Mouse (Mus musculus): Measurements from ENCODE around the gene Pjvk.

Gene Pjvk

GRCm38 (mm10) chr2:76659419-76659818 is 11.1 kb downstream of the Pjvk start:
- in situ Hi-C loops (cut with MboI; ENCODE audit: low sequenced_read_pairs): no loop called here

- in situ Hi-C loops (cut with MboI; ENCODE audit: low sequenced_read_pairs): no loop called here
These were observed 17.3 kb downstream of the Pjvk start for GRCm38 (mm10) chr2:76665531-76665930.

DNA sequence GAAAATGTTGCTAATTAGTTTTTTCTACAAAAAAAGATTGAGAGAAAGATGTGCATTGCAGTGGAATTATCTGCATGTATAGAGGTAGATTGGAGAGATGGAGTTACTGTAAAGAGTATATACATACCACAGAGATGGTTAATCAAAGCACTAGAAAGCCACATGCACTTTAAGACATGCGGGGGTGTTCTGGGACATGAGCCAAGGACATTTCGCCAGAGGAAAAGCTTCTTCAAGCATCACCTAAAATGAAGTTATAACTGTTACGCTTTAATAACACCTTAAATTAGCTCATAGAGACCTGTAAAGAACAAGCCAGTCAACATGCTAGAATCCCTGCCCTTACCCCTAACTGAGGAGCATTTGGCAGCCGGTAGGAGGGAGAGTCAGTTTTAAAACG is 18.9 kb downstream of the Pjvk start:
- in situ Hi-C loops (cut with MboI; ENCODE audit: low sequenced_read_pairs): no loop called here

GRCm38 (mm10) chr2:76671641-76672040 is 23.4 kb downstream of the Pjvk start:
- in situ Hi-C loops (cut with MboI; ENCODE audit: low sequenced_read_pairs): no loop called here

DNA sequence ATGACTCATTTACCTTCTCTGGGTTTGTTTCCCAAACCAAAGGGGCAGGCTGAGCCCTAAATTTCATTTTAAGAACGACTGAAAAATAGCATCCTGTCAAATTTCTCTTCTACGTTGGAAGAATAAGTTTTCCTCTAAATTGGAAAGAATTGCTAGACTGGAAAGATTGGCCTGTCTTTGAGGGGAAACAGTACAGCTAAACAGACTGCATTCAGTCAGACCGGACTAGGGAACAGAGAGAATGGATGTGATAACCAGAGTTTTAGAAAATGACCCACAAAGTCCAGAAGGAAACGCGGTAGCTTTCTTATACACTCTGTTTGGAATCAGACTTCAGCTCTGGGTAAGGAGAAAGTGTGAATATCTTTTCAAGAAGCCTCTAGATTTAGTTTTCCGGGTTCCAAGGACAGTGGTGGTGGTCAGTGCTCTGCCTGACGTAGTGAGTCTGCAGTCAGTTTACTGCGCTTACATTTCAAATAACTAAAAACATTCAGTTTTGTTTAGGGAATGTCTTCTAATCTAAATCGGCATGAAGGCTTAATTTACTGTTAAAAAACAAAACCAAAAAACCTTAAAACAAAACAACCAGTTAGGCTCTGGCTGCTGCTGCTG is 24.0 kb downstream of the Pjvk start:
- in situ Hi-C loops (cut with MboI; ENCODE audit: low sequenced_read_pairs): no loop called here

- in situ Hi-C loops (cut with MboI; ENCODE audit: low sequenced_read_pairs): no loop called here
These were observed 24.7 kb downstream of the Pjvk start, which contains the start of gene Fkbp7 for GRCm38 (mm10) chr2:76672966-76673392. Gene Fkbp7, minus strand, starts transcription at chr2:76673116.

DNA sequence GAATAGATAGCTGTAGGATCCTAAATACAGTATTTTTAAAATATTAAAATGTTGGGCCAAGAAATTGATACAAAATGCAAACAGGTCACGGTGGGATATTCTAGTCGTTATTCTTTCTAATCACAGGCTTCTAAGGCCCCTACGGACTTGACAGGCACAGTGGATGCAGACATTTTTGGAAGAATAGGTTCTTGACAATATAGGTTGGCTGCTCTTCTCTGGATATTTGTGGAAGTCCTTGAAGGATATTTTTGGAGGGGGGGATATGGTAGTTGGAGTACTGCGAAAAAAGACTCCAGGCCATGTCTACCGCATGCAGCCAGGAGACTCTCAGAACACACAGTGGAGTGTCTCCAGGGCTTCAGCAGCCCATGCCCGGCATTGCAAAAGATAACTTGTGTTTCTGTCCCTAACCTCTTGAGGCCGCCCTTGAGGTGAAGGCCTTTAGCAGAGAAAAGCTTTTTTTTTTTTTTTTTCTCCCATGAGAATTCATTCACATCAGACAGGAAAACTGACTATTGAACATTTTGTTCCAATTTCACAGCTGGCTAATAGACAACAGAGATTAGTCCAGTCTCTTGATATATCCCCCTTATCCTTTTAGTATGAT is 25.3 kb downstream of the Pjvk start:
- in situ Hi-C loops (cut with MboI; ENCODE audit: low sequenced_read_pairs): no loop called here

DNA sequence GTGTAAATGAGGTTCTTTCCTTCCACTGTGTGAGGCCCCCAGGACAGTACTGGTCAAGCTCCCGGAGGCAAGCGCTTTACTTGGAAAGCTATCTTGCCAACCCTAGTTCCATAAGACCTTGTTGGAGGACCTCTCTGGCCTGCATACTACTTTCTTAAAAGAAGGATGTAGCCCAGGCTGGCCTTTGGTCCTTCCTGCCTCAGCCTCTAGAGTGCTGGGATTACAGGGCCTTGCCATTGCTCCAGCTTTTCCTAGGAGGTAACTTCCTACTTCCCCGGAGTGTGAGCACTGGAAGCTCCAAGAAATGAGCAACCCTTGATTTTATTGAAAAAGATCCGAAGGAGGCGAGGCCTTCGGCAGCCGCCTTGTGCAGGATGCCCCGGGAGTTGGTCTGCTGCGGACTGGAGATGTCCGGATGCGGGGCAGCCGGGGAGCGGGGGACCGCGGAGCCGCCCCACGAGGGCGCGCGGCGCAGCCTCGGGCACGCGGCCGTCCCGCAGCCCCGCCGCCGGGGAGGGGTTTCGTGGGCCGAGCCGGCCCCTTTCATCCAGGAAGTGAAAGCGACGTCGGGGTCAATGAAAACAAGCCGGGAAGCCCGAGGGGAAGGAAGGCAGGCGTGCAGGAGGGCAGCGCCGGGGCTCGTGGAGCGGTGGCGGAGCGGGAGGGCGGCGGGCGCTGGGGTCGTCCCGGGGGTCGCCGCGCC is 26.6 kb downstream of the Pjvk start, which contains the start of gene Plekha3:
Gene Plekha3 (plus strand): TSS at position 557 of the 703 bp plus-strand sequence.
- in situ Hi-C loops (cut with MboI; ENCODE audit: low sequenced_read_pairs): no loop called here

GRCm38 (mm10) chr2:76675451-76675850 is 27.2 kb downstream of the Pjvk start:
- in situ Hi-C loops (cut with MboI; ENCODE audit: low sequenced_read_pairs): no loop called here

- in situ Hi-C loops (cut with MboI; ENCODE audit: low sequenced_read_pairs): no loop called here
These were observed 27.7 kb downstream of the Pjvk start for GRCm38 (mm10) chr2:76675949-76676348.

DNA sequence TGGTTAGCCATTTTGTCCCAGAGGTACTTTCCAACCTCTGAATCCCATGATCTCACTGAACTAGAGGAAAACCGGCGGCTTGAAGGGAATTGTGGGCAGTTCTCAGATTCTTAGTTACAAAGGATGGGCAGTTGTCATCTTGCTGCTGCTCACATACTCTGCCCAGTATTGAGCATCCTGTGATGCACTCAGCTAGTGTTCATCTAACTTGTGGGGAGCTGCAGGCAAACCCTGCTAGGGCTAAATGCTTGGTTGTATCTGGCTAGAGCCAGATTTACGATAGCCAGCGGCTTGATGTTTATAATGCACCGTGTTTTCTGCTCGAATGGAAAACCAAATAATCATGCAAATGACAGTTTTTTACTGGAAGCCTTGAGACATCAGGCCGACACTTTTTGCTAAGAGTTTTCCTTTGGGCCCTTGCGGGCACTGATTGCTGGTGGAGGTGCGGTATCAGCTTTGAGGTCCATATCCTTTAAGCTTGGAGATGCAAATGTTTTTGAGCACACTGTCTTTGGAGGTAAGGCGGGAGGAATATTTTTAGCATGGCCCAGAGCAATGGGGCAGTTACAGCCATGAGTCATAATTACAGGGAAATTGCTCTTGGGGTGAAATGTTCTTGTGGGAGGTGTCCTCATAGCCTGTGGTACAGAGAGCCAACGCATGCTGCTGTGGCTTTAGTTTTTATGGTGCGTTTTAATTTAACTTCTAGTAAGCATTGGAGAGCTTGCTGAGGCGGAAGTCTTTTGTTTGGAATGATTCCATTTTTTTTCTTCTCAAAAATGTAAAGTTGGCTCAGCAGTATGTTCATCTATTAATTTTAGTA is 28.3 kb downstream of the Pjvk start:
- in situ Hi-C loops (cut with MboI; ENCODE audit: low sequenced_read_pairs): no loop called here

- in situ Hi-C loops (cut with MboI; ENCODE audit: low sequenced_read_pairs): no loop called here
These were observed 34.0 kb downstream of the Pjvk start for GRCm38 (mm10) chr2:76682301-76682700.

GRCm38 (mm10) chr2:76686986-76687385 is 38.7 kb downstream of the Pjvk start:
- in situ Hi-C loops (cut with MboI; ENCODE audit: low sequenced_read_pairs): no loop called here

DNA sequence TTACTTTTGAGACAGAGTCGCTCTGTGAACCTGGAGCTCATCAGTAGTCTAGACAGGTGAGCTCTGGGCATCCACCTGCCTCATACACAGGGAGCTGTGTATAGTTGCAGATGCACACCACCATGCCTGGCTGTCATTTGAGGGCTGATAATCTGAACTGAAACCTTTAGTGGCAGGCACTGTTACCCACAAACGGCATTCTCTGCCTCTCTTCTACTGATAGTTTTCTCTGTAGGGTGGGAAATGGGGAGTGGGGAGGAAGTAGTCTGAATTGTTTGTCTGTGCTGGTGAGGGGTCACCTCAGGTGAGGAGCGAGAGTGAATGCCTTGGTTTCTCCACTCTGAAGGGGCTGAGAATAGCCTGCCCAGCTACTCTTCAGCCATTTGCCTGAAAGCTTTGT is 39.3 kb downstream of the Pjvk start:
- in situ Hi-C loops (cut with MboI; ENCODE audit: low sequenced_read_pairs): no loop called here

DNA sequence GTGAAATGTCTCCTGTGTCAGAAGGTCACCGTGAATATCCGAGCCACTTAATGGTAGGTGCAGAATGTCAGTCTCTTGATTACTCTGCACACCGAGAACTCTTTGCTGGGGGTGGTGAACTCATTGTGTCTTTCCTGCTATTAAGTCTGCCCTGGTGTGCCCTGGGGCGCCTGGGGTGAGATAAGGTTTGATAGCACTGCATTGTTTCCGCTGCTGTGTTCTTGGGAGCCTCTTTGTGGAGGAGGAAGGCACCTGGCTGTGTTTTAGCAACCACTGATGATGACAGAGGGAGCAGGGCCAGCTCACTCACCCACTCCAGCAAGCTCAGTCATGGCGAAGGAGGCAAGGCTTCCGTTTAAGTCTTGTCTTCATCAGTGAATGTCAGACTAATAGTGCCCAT is 39.9 kb downstream of the Pjvk start:
- in situ Hi-C loops (cut with MboI; ENCODE audit: low sequenced_read_pairs): no loop called here

GRCm38 (mm10) chr2:76690436-76691204 is 42.3 kb downstream of the Pjvk start:
- in situ Hi-C loops (cut with MboI; ENCODE audit: low sequenced_read_pairs): no loop called here

DNA sequence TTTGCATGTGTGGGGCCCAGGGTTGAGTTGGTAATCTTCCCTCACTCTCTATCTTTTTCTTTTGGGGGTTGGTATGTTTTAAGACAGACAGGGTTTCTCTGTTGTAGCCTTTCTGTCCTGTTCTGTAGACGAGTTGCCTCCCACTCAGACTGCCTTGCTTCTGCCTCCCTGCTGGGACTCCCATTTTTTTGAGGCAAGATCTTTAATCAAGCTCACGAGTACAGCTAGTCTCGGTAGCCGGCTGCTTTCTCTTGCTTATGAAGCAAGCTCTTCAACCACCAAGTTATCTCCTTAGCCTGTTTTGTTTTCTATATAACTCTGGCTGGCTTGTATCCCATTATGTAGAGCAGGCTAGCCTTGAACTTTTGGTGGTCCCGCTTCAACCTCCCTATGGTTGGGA is 45.5 kb downstream of the Pjvk start:
- in situ Hi-C loops (cut with MboI; ENCODE audit: low sequenced_read_pairs): no loop called here

- in situ Hi-C loops (cut with MboI; ENCODE audit: low sequenced_read_pairs): no loop called here
These were observed 47.0 kb downstream of the Pjvk start for GRCm38 (mm10) chr2:76695290-76695689.

DNA sequence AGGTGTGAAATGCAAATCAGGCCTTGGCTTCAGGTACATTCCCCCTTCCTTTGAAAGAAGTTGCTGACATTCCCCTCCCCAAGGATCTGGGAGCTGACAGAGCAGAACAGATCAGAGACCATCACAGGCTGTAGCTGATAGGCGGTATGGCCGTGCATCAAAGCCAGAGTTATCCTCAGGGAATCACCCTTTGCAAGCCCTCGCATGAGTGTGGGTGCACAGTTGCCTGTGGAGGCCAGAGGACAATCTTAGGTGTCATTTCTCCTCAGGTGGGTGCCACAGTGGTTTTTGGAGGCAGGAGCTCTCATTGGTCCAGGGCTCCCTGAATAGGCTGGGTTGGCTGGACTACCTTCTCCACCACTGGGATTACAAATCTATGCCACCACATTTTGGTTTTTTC is 53.9 kb downstream of the Pjvk start:
- in situ Hi-C loops (cut with MboI; ENCODE audit: low sequenced_read_pairs): no loop called here

- in situ Hi-C loops (cut with MboI; ENCODE audit: low sequenced_read_pairs): no loop called here
These were observed 54.5 kb downstream of the Pjvk start for GRCm38 (mm10) chr2:76702751-76703150.

- in situ Hi-C loops (cut with MboI; ENCODE audit: low sequenced_read_pairs): no loop called here
These were observed 57.4 kb downstream of the Pjvk start for GRCm38 (mm10) chr2:76705655-76706054.

Data from CH12F3 (cell line).